Mouse (Mus musculus): ENCODE measurements around the gene Irak2. TPM values are rescaled to one million over a fixed set of nuclear protein-coding genes. Genes with fewer than 3 reads are reported as not detected.
A peak's percentile ranks its signal among the peaks of the same experiment; 100 is the strongest.

Gene Irak2
- 31.8 and 48.4 TPM in 2 replicates for polyA plus RNA-seq (2012; ENCODE audit: insufficient read depth, low replicate concordance)

GRCm38 (mm10) chr6:113638302-113639040 lies at the start of gene Irak2:
TSS of gene Irak2 (plus strand) at chr6:113638467.
- no peak for TF ChIP-seq FLI1 (IDR thresholded peaks at IDR 0.05; ENCODE audit: low read length)
- no peak for TF ChIP-seq GATA1 (IDR thresholded peaks at IDR 0.05; ENCODE audit: borderline replicate concordance, low read length)

GRCm38 (mm10) chr6:113592637-113593036 lies 45.6 kb upstream of the Irak2 start:
- no peaks in the 10 kb centered on the region for H3K27me3 ChIP-seq (replicated peaks)
- H3K4me3 ChIP-seq (replicated peaks), result no peak overlapping the region
- H3K4me1 ChIP-seq, result no peaks in the 10 kb centered on the region
- H3K9me3 ChIP-seq, result no peaks in the 10 kb centered on the region
- no peak for TF ChIP-seq FLI1 (IDR thresholded peaks at IDR 0.05; ENCODE audit: low read length)
- no peak for TF ChIP-seq GATA1 (IDR thresholded peaks at IDR 0.05; ENCODE audit: borderline replicate concordance, low read length)
- peaks cover 45% of the 10 kb centered on the region for H3K36me3 ChIP-seq (replicated peaks; ENCODE audit: low read length)

More at GRCm38 (mm10) chr6:113638302-113639040, at the start of gene Irak2:
- peaks cover 4% of the 10 kb centered on the region for H3K36me3 ChIP-seq (replicated peaks; ENCODE audit: low read length)
- H3K4me1 ChIP-seq, result peaks cover 7% of the 10 kb centered on the region
- no peaks in the 10 kb centered on the region for H3K9me3 ChIP-seq
- peaks cover 18% of the 10 kb centered on the region for H3K27me3 ChIP-seq (replicated peaks)
- H3K4me3 ChIP-seq (replicated peaks), result peak within 1 kb of the TSS; percentile 95

GRCm38 (mm10) chr6:113597945-113598344 lies 40.3 kb upstream of the Irak2 start:
- no peaks in the 10 kb centered on the region for H3K9me3 ChIP-seq
- H3K27me3 ChIP-seq (replicated peaks), result no peaks in the 10 kb centered on the region
- peaks cover 32% of the 10 kb centered on the region for H3K36me3 ChIP-seq (replicated peaks; ENCODE audit: low read length)
- no peak overlapping the region for H3K4me3 ChIP-seq (replicated peaks)
- TF ChIP-seq FLI1 (IDR thresholded peaks at IDR 0.05; ENCODE audit: low read length) (no peak), GATA1 (IDR thresholded peaks at IDR 0.05; ENCODE audit: borderline replicate concordance, low read length) (no peak)
- no peaks in the 10 kb centered on the region for H3K4me1 ChIP-seq

- H3K9me3 ChIP-seq, result no peaks in the 10 kb centered on the region
- TF ChIP-seq FLI1 (IDR thresholded peaks at IDR 0.05; ENCODE audit: low read length) (no peak), GATA1 (IDR thresholded peaks at IDR 0.05; ENCODE audit: borderline replicate concordance, low read length) (no peak)
- H3K4me1 ChIP-seq, result peaks cover 6% of the 10 kb centered on the region; the same call in 1 of the 2 replicates
- H3K27me3 ChIP-seq (replicated peaks), result no peaks in the 10 kb centered on the region
- peaks cover 25% of the 10 kb centered on the region for H3K36me3 ChIP-seq (replicated peaks; ENCODE audit: low read length)
- no peak overlapping the region for H3K4me3 ChIP-seq (replicated peaks)
These were observed 38.4 kb upstream of the Irak2 start for GRCm38 (mm10) chr6:113599833-113600232.

- no peak within 1 kb of the TSS for H3K4me3 ChIP-seq (replicated peaks)
- peaks cover 25% of the 10 kb centered on the region for H3K36me3 ChIP-seq (replicated peaks; ENCODE audit: low read length)
- H3K9me3 ChIP-seq, result no peaks in the 10 kb centered on the region
- no peaks in the 10 kb centered on the region for H3K27me3 ChIP-seq (replicated peaks)
- peaks cover 9% of the 10 kb centered on the region for H3K4me1 ChIP-seq
- no peak for TF ChIP-seq FLI1 (IDR thresholded peaks at IDR 0.05; ENCODE audit: low read length)
- no peak for TF ChIP-seq GATA1 (IDR thresholded peaks at IDR 0.05; ENCODE audit: borderline replicate concordance, low read length)
These were observed 37.6 kb upstream of the Irak2 start, which contains the start of gene Fancd2os for GRCm38 (mm10) chr6:113600543-113601139. TSS of gene Fancd2os (minus strand) at chr6:113600715.

- Histone ChIP-seq H3K27me3 (replicated peaks) (no peaks in the 10 kb centered on the region), H3K36me3 (replicated peaks; ENCODE audit: low read length) (peaks cover 22% of the 10 kb centered on the region), H3K4me3 (replicated peaks) (no peak overlapping the region), H3K4me1 (peaks cover 26% of the 10 kb centered on the region), H3K9me3 (no peaks in the 10 kb centered on the region)
- TF ChIP-seq FLI1 (IDR thresholded peaks at IDR 0.05; ENCODE audit: low read length) (no peak), GATA1 (IDR thresholded peaks at IDR 0.05; ENCODE audit: borderline replicate concordance, low read length) (no peak)
These were observed 35.4 kb upstream of the Irak2 start for GRCm38 (mm10) chr6:113602821-113603220.

- Histone ChIP-seq H3K36me3 (replicated peaks; ENCODE audit: low read length) (peaks cover 25% of the 10 kb centered on the region), H3K9me3 (no peaks in the 10 kb centered on the region), H3K4me1 (peaks cover 35% of the 10 kb centered on the region), H3K27me3 (replicated peaks) (no peaks in the 10 kb centered on the region), H3K4me3 (replicated peaks) (peak overlapping the region; percentile 100)
- TF ChIP-seq GATA1 (IDR thresholded peaks at IDR 0.05; ENCODE audit: borderline replicate concordance, low read length), result no peak
- no peak for TF ChIP-seq FLI1 (IDR thresholded peaks at IDR 0.05; ENCODE audit: low read length)
These were observed 34.3 kb upstream of the Irak2 start for GRCm38 (mm10) chr6:113603993-113604392.

GRCm38 (mm10) chr6:113604432-113605223 lies 33.6 kb upstream of the Irak2 start, which contains the start of gene Brk1:
TSS of gene Brk1 (plus strand) at chr6:113604772.
- TF ChIP-seq FLI1 (IDR thresholded peaks at IDR 0.05; ENCODE audit: low read length) (no peak), GATA1 (IDR thresholded peaks at IDR 0.05; ENCODE audit: borderline replicate concordance, low read length) (no peak)
- Histone ChIP-seq H3K4me3 (replicated peaks) (peak within 1 kb of the TSS; percentile 100), H3K36me3 (replicated peaks; ENCODE audit: low read length) (peaks cover 31% of the 10 kb centered on the region)

GRCm38 (mm10) chr6:113605224-113605545 lies 33.1 kb upstream of the Irak2 start:
- Histone ChIP-seq H3K4me1 (peaks cover 42% of the 10 kb centered on the region), H3K27me3 (replicated peaks) (no peaks in the 10 kb centered on the region), H3K9me3 (no peaks in the 10 kb centered on the region), H3K4me3 (replicated peaks) (peak overlapping the region; percentile 100), H3K36me3 (replicated peaks; ENCODE audit: low read length) (peaks cover 36% of the 10 kb centered on the region)
- TF ChIP-seq GATA1 (IDR thresholded peaks at IDR 0.05; ENCODE audit: borderline replicate concordance, low read length), result no peak
- TF ChIP-seq FLI1 (IDR thresholded peaks at IDR 0.05; ENCODE audit: low read length), result no peak

More at GRCm38 (mm10) chr6:113604432-113605223, 33.6 kb upstream of the Irak2 start, which contains the start of gene Brk1:
- no peaks in the 10 kb centered on the region for H3K27me3 ChIP-seq (replicated peaks)
- H3K4me1 ChIP-seq, result peaks cover 41% of the 10 kb centered on the region
- no peaks in the 10 kb centered on the region for H3K9me3 ChIP-seq

Data from megakaryocyte, embryonic 14.5 days (primary cell).